8 mouse cellular contexts compared by ENCODE assay signal in genomic region chr8:105702001-105702401, GRCm38 (mm10). TPM values are rescaled to one million over a fixed set of nuclear protein-coding genes. Genes with fewer than 3 reads are reported as not detected.
DNase-seq lines count a peak whose midpoint lies in the region; ATAC-seq and TF ChIP-seq lines count a peak whose summit lies in the region.

No protein-coding gene starts in this region.

- 45% methylated on average over 18 of the region's 18 CpGs for whole genome bisulfite sequencing in heart, embryonic 13.5 days
- WGBS in embryonic facial prominence, embryonic 14.5 days: 43% methylated on average over 18 of the region's 18 CpGs
- WGBS in limb, embryonic 14.5 days: 41% methylated on average over 18 of the region's 18 CpGs

- peak overlapping the region; percentile 84 for H3K4me3 ChIP-seq in heart, embryonic 13.5 days
- H3K4me3 ChIP-seq in G1E (ENCODE audit: low read depth, low read length): peak overlapping the region; percentile 79
- peak overlapping the region; percentile 74 for H3K4me3 ChIP-seq in embryonic facial prominence, embryonic 14.5 days (ENCODE audit: low read depth, low read length)
- H3K4me3 ChIP-seq in limb, embryonic 14.5 days (replicated peaks; ENCODE audit: low read length): peak overlapping the region; percentile 63

- no peak for DNase-seq in heart, postnatal 36 days
- no peak for DNase-seq in G1E (ENCODE audit: low spot score)
- DNase-seq in embryonic facial prominence, embryonic 14.5 days (ENCODE audit: low spot score): no peak
- DNase-seq in limb, embryonic 14.5 days (ENCODE audit: low spot score): no peak
- peak; percentile 47 for DNase-seq in testis, postnatal 10 days (ENCODE audit: low spot score)
- DNase-seq in right cerebral cortex, postnatal 36 days (ENCODE audit: low spot score in 2 of 2): no peak
- DNase-seq in layer of hippocampus, adult 18-20 months (ENCODE audit: low spot score in 2 of 2): no peak

- peak overlapping the region; percentile 85 for H3K9ac ChIP-seq in heart, embryonic 13.5 days
- peak overlapping the region; percentile 67 for H3K9ac ChIP-seq in embryonic facial prominence, embryonic 14.5 days (ENCODE audit: low read depth, low read length)
- peak overlapping the region; percentile 40 for H3K9ac ChIP-seq in limb, embryonic 14.5 days (ENCODE audit: low read depth, low read length, severe bottlenecking)

- TF ChIP-seq POLR2A in limb, embryonic 14.5 days (IDR thresholded peaks at IDR 0.05; ENCODE audit: borderline replicate concordance, extremely low read depth, insufficient read depth, insufficient read length): no peak

- ATAC-seq in heart, embryonic 13.5 days (ENCODE audit: extremely low read depth, insufficient number of reproducible peaks, low FRiP score, low TSS enrichment): no peak
- ATAC-seq in G1E (ENCODE audit: extremely low read depth, insufficient number of reproducible peaks, low FRiP score, poor library complexity, severe bottlenecking): no peak
- peak; percentile 4; the same call in 1 of the 2 replicates for ATAC-seq in embryonic facial prominence, embryonic 14.5 days (ENCODE audit: low read depth)
- no peak for ATAC-seq in limb, embryonic 14.5 days (ENCODE audit: low FRiP score, low read depth)

- H3K36me3 ChIP-seq in heart, embryonic 13.5 days: peaks cover 42% of the 10 kb centered on the region
- peaks cover 79% of the 10 kb centered on the region for H3K36me3 ChIP-seq in G1E (replicated peaks)
- H3K36me3 ChIP-seq in embryonic facial prominence, embryonic 14.5 days (ENCODE audit: control insufficient read depth, insufficient read depth, low read length): peaks cover 36% of the 10 kb centered on the region
- peaks cover 35% of the 10 kb centered on the region for H3K36me3 ChIP-seq in limb, embryonic 14.5 days (ENCODE audit: control insufficient read depth, insufficient read depth, low read length)

- no peaks in the 10 kb centered on the region for H3K27me3 ChIP-seq in heart, embryonic 13.5 days (replicated peaks)
- H3K27me3 ChIP-seq in G1E (ENCODE audit: insufficient read depth, low read length): no peaks in the 10 kb centered on the region
- H3K27me3 ChIP-seq in embryonic facial prominence, embryonic 14.5 days (replicated peaks; ENCODE audit: control insufficient read depth, insufficient read depth, low read length): no peaks in the 10 kb centered on the region
- no peaks in the 10 kb centered on the region for H3K27me3 ChIP-seq in limb, embryonic 14.5 days (ENCODE audit: control insufficient read depth, insufficient read depth, low read length)

- H3K4me1 ChIP-seq in heart, embryonic 13.5 days: peaks cover 27% of the 10 kb centered on the region
- peaks cover 56% of the 10 kb centered on the region for H3K4me1 ChIP-seq in G1E (ENCODE audit: insufficient read depth, low read depth, low read length)
- H3K4me1 ChIP-seq in embryonic facial prominence, embryonic 14.5 days (ENCODE audit: control insufficient read depth, insufficient read depth, low read length): peaks cover 11% of the 10 kb centered on the region
- peaks cover 14% of the 10 kb centered on the region; the same call in 1 of the 2 replicates for H3K4me1 ChIP-seq in limb, embryonic 14.5 days (ENCODE audit: control insufficient read depth, insufficient read depth, low read length)

- peak overlapping the region; percentile 97 for H3K4me2 ChIP-seq in heart, embryonic 13.5 days
- peak overlapping the region; percentile 67 for H3K4me2 ChIP-seq in embryonic facial prominence, embryonic 14.5 days (ENCODE audit: low read depth, low read length)
- peak overlapping the region; percentile 74 for H3K4me2 ChIP-seq in limb, embryonic 14.5 days (replicated peaks; ENCODE audit: low read depth, low read length, severe bottlenecking)

- no peak for TF ChIP-seq CTCF in G1E (IDR thresholded peaks at IDR 0.05; ENCODE audit: low read depth, low read length)

- intact Hi-C loops in heart, postnatal 36 days (cut with DNase I): no loop called here

- peak overlapping the region; percentile 44; the same call in 1 of the 2 replicates for H3K27ac ChIP-seq in heart, embryonic 13.5 days (replicated peaks)
- peak overlapping the region; percentile 93 for H3K27ac ChIP-seq in embryonic facial prominence, embryonic 14.5 days (replicated peaks; ENCODE audit: low read depth, low read length)
- no peak overlapping the region for H3K27ac ChIP-seq in limb, embryonic 14.5 days (replicated peaks; ENCODE audit: low read depth, low read length)

- H3K9me3 ChIP-seq in heart, embryonic 13.5 days: no peaks in the 10 kb centered on the region
- H3K9me3 ChIP-seq in G1E (replicated peaks): no peaks in the 10 kb centered on the region
- H3K9me3 ChIP-seq in embryonic facial prominence, embryonic 14.5 days (ENCODE audit: control insufficient read depth, low read length): no peaks in the 10 kb centered on the region
- no peaks in the 10 kb centered on the region for H3K9me3 ChIP-seq in limb, embryonic 14.5 days (ENCODE audit: control insufficient read depth, low read length)

RNA-seq across cellular contexts. Expression of gene Pard6a, which starts 1.1 kb away (rescaled TPM):
- polyA plus RNA-seq in heart, embryonic 13.5 days (2015; fragmentation: Nextera tagmentation; extraction: Ambion mirVana): 11.6 and 11.9 TPM in 2 replicates
- 1 to 10 TPM; 7.7 to 8.5 TPM for total RNA-seq in heart, postnatal 36 days (2021)
- total RNA-seq in G1E (2014; fragmentation: Nextera tagmentation) (3.6 and 6.2 TPM in 2 replicates), G1E (2017) (18.5 and 19.6 TPM in 2 replicates)
- polyA plus RNA-seq in G1E (2012): 6.2 and 6.6 TPM in 2 replicates
- polyA plus RNA-seq in embryonic facial prominence, embryonic 14.5 days (2014; fragmentation: Nextera tagmentation; extraction: Ambion mirVana): 17.8 and 18.4 TPM in 2 replicates
- polyA plus RNA-seq in limb, embryonic 14.5 days (2012; rRNA removed): 17.9 and 28.4 TPM in 2 replicates
- polyA plus RNA-seq in limb, embryonic 14.5 days (2014; fragmentation: Nextera tagmentation; extraction: Ambion mirVana): 18.4 and 19.3 TPM in 2 replicates
- total RNA-seq in layer of hippocampus, adult 18-20 months (2021): 10 to 100 TPM; 34.0 to 34.7 TPM

RNA-seq across cellular contexts. Expression of gene Acd, which starts 1.1 kb away (rescaled TPM):
- 41.6 and 44.0 TPM in 2 replicates for polyA plus RNA-seq in heart, embryonic 13.5 days (2015; fragmentation: Nextera tagmentation; extraction: Ambion mirVana)
- 10 to 100 TPM; 11.7 to 12.3 TPM for total RNA-seq in heart, postnatal 36 days (2021)
- 44.1 and 51.9 TPM in 2 replicates for total RNA-seq in G1E (2014; fragmentation: Nextera tagmentation)
- 25.8 and 28.7 TPM in 2 replicates for total RNA-seq in G1E (2017)
- polyA plus RNA-seq in G1E (2012): 47.8 and 65.6 TPM in 2 replicates
- 56.4 and 58.7 TPM in 2 replicates for polyA plus RNA-seq in embryonic facial prominence, embryonic 14.5 days (2014; fragmentation: Nextera tagmentation; extraction: Ambion mirVana)
- 52.8 and 68.4 TPM in 2 replicates for polyA plus RNA-seq in limb, embryonic 14.5 days (2012; rRNA removed)
- polyA plus RNA-seq in limb, embryonic 14.5 days (2014; fragmentation: Nextera tagmentation; extraction: Ambion mirVana): 62.0 and 72.1 TPM in 2 replicates
- 10 to 100 TPM; 46.1 to 47.4 TPM for total RNA-seq in layer of hippocampus, adult 18-20 months (2021)

RNA-seq across cellular contexts. Expression of gene 4933405L10Rik, which starts 5.5 kb away (rescaled TPM):
- polyA plus RNA-seq in heart, embryonic 13.5 days (2015; fragmentation: Nextera tagmentation; extraction: Ambion mirVana): not detected in 2 replicates
- not detected for total RNA-seq in heart, postnatal 36 days (2021)
- total RNA-seq in G1E (2014; fragmentation: Nextera tagmentation): not detected in 2 replicates
- not detected in 2 replicates for total RNA-seq in G1E (2017)
- 0.05 and 0.13 TPM in 2 replicates for polyA plus RNA-seq in G1E (2012)
- polyA plus RNA-seq in embryonic facial prominence, embryonic 14.5 days (2014; fragmentation: Nextera tagmentation; extraction: Ambion mirVana): 0.42 TPM in 1 of 2 replicates, not detected in the other
- 0.18 TPM in 1 of 2 replicates, not detected in the other for polyA plus RNA-seq in limb, embryonic 14.5 days (2012; rRNA removed)
- 0.29 TPM in 1 of 2 replicates, not detected in the other for polyA plus RNA-seq in limb, embryonic 14.5 days (2014; fragmentation: Nextera tagmentation; extraction: Ambion mirVana)
- under 1 TPM in 1 of 2 experiments, not detected in 1; 0.27 TPM for total RNA-seq in layer of hippocampus, adult 18-20 months (2021)

RNA-seq across cellular contexts. Expression of gene Enkd1, which starts 6.0 kb away (rescaled TPM):
- polyA plus RNA-seq in heart, embryonic 13.5 days (2015; fragmentation: Nextera tagmentation; extraction: Ambion mirVana): 12.5 and 13.3 TPM in 2 replicates
- 1 to 10 TPM; 1.3 to 2.2 TPM for total RNA-seq in heart, postnatal 36 days (2021)
- total RNA-seq in G1E (2014; fragmentation: Nextera tagmentation) (9.5 and 16.8 TPM in 2 replicates), G1E (2017) (10.5 and 13.6 TPM in 2 replicates)
- 52.5 and 62.1 TPM in 2 replicates for polyA plus RNA-seq in G1E (2012)
- polyA plus RNA-seq in embryonic facial prominence, embryonic 14.5 days (2014; fragmentation: Nextera tagmentation; extraction: Ambion mirVana): 20.7 and 20.8 TPM in 2 replicates
- polyA plus RNA-seq in limb, embryonic 14.5 days (2012; rRNA removed): 43.3 and 45.4 TPM in 2 replicates
- 19.8 and 22.8 TPM in 2 replicates for polyA plus RNA-seq in limb, embryonic 14.5 days (2014; fragmentation: Nextera tagmentation; extraction: Ambion mirVana)
- 1 to 10 TPM; 8.8 to 9.6 TPM for total RNA-seq in layer of hippocampus, adult 18-20 months (2021)

RNA-seq across cellular contexts. Expression of gene Carmil2, which starts 15.9 kb away (rescaled TPM):
- polyA plus RNA-seq in heart, embryonic 13.5 days (2015; fragmentation: Nextera tagmentation; extraction: Ambion mirVana): 0.27 TPM in 2 replicates
- under 1 TPM; 0.27 to 0.31 TPM for total RNA-seq in heart, postnatal 36 days (2021)
- total RNA-seq in G1E (2014; fragmentation: Nextera tagmentation): 2.4 TPM in 1 of 2 replicates, not detected in the other
- 0.22 and 0.35 TPM in 2 replicates for total RNA-seq in G1E (2017)
- polyA plus RNA-seq in G1E (2012): 0.59 and 0.89 TPM in 2 replicates
- 1.1 and 1.4 TPM in 2 replicates for polyA plus RNA-seq in embryonic facial prominence, embryonic 14.5 days (2014; fragmentation: Nextera tagmentation; extraction: Ambion mirVana)
- polyA plus RNA-seq in limb, embryonic 14.5 days (2012; rRNA removed): 2.1 and 2.3 TPM in 2 replicates
- 0.63 and 0.66 TPM in 2 replicates for polyA plus RNA-seq in limb, embryonic 14.5 days (2014; fragmentation: Nextera tagmentation; extraction: Ambion mirVana)
- 10 to 100 TPM; 78.4 to 80.3 TPM for total RNA-seq in layer of hippocampus, adult 18-20 months (2021)
